Mouse (Mus musculus) olfactory bulb, adult 2 months (tissue): Measurements from ENCODE around the gene Gm43064. TPM values are rescaled to one million over a fixed set of nuclear protein-coding genes. Genes with fewer than 3 reads are reported as not detected.

Experiments
- H3K27ac ChIP-seq: fragments of 200-500 bp; 2 replicates; pipeline ENCODE4 v1.5.1; 2012; ENCODE audit warnings: low read depth, low read length; ENCODE audit not compliant: insufficient read depth
- H3K4me1 ChIP-seq: fragments of 200-500 bp; 2 replicates; pipeline ENCODE4 v1.6.1; 2012; ENCODE audit warnings: low read length; ENCODE audit not compliant: control insufficient read depth, insufficient read depth
- H3K4me3 ChIP-seq: fragments of 200-500 bp; 2 replicates; pipeline ENCODE4 v1.5.1; 2012; ENCODE audit warnings: mild to moderate bottlenecking, low read depth, low read length, moderate library complexity; ENCODE audit not compliant: insufficient read depth
- CTCF ChIP-seq: fragments of 200-500 bp; IDR thresholded peaks from 2 replicates; pipeline ENCODE4 v1.5.1; 2012; ENCODE audit warnings: low read depth, mild to moderate bottlenecking, low read length, moderate library complexity; ENCODE audit not compliant: insufficient read depth
- POLR2A ChIP-seq: fragments of 200-500 bp; IDR thresholded peaks from 2 replicates; pipeline ENCODE4 v1.6.1; 2012; ENCODE audit warnings: mild to moderate bottlenecking, low read depth, low read length, moderate library complexity; ENCODE audit not compliant: insufficient read depth
- WGBS: fragments of 180-500 bp; shearing (Covaris S2); methylation state at CpG from one replicate; pipeline ENCODE4 v1.1.7; 2018; 5-methylcytosine and 5-hydroxymethylcytosine counted together
- polyA plus RNA-seq: library from polyadenylated mRNA; stranded (reverse); fragments of >200 nt; gene quantifications from 2 replicates; pipeline ENCODE4 v1.2.4, GENCODE M21; 2012; ENCODE audit warnings: low replicate concordance; ENCODE audit not compliant: missing spikeins, insufficient read depth, insufficient read length

Gm43064 gene
- polyA plus RNA-seq = not detected in 2 replicates

DNA sequence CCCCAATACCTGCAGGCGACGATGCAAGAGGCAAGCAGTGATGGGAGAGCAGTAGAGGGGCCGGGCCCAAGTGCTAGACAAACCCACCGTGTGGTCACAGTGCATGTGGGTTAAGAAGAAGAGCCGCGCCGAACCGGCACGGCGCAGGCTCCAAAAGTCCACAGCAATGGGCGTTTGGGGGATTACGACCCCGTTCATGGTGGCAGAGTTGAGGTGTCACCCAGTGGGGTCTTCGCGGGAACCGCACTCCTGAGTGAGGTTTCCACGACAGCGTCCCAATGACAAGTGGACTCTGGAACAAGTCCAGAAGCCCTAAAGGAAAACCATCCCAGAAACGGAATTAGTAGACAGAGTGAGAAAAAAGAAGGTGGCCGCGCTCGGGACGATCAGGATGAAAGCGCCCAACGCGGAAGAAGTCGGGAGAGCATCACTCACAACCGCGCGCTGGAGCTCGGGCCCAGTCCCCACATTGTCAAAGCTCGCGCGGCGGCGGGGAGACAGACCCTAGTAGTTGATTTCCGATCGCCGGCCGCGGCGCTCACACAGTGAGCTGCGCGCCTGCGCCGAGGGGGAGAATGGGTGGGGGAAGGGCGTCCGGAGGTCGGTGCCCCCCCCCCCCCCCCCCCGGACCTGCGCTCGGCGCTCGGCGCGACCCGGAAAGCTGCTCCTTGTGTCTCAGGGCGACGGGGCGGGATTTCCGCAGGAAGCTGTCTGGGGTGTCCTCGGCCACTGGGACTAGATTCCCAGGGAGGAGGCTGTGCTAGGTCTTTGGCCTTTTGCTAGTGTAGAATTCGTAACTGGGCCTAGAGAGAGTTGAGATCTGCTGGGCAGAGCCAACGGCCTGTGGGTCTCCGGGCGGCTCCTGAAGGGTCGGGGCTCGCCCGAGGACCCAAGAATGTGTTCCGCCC, at the start of gene Gm43064, which contains the start of the genes Dclre1b and Ap4b1:
Gene Gm43064, plus strand, starts transcription at position 683 of the 908 bp plus-strand sequence.
Gene Dclre1b, minus strand, starts transcription at position 554 of the 908 bp plus-strand sequence.
Gene Ap4b1, plus strand, starts transcription at position 630 of the 908 bp plus-strand sequence.
- WGBS = 1% methylated on average over 66 of the region's 70 CpGs
- peak within 1 kb of the TSS; percentile 85 for H3K4me3 ChIP-seq
- TF ChIP-seq CTCF (no peak), POLR2A (peak; percentile 40; the same call in 1 of the 2 replicates)

DNA sequence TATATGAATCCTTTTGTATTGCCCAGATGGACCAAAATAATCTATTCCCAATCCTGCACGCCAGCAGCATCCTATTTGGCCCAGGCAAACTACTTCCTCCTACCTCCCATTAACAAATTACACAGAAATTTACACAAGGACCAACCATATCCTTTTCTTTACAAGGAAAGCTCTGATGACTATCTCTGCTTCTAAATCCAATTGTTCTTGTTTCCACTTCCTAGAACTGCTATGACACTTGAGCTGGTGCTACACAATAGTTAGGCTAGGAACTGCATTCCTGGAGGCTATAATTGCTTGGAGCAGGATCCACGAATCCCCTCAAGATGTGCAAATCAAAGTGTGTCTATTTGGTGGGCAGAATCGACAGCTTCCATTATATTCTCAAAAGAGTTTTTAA, 42.6 kb upstream of the Gm43064 start:
- TF ChIP-seq POLR2A (no peak), CTCF (no peak)
- H3K4me1 ChIP-seq = peaks cover 3% of the 10 kb centered on the region; the same call in 1 of the 2 replicates
- no peak overlapping the region for H3K27ac ChIP-seq
- WGBS = 40% methylated on average over 3 of the region's 3 CpGs
- H3K4me3 ChIP-seq = no peak overlapping the region

More for the DNA sequence above, at the start of gene Gm43064, which contains the start of the genes Dclre1b and Ap4b1:
- H3K4me1 ChIP-seq = no peaks in the 10 kb centered on the region; the same call in 1 of the 2 replicates
- peak within 1 kb of the TSS; percentile 57 for H3K27ac ChIP-seq

DNA sequence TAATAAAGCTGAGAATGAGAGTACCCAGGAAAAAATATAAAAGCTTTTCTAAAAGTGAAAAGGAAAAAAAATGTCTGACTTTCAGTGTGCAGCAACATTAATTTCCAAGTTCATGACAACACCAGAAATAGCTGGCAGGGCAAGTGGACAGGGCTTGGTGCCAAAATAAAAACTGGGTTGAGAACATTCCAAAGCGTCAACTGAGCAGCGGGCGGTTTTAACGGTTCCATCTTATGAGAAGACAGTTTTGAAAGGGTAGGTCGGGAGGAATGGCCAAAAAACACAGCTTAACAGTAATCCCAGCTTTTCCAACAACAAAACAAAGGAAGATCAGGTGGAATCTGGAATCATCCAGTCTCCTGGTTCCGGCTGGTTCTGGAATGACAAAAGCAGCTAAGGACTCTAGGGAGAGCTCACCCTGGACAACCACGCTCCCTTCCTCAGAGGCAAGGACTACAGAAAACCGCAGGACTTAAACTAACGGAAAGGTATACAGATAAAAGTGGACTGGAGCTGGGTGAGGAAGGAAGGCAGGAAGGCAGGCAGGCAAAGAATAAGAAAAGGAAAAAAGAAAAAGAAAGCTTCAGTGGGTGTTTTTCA, 37.7 kb upstream of the Gm43064 start:
- H3K4me1 ChIP-seq = peaks cover 8% of the 10 kb centered on the region
- 53% methylated on average over 9 of the region's 9 CpGs for WGBS
- no peak overlapping the region for H3K4me3 ChIP-seq
- no peak overlapping the region for H3K27ac ChIP-seq
- no peak for TF ChIP-seq POLR2A
- no peak for TF ChIP-seq CTCF

DNA sequence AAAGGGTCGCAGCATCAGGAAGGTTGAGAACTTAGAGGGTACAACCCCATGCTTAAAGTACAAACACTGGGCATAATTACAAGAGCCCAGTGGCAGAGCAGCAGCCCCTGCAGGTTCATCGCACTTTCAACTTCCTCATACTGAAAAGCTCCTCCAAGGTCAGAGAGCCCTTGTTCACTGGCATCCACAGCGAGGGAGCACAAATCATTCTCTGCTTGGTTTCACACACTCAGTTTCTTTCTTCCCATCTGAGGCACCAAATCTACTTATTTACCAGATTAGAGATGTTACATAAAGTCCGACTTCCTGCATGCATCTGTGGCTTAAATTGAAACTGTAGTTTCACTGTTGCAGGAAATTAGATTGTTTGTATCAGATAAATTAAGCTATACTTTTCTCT, 36.5 kb upstream of the Gm43064 start:
- TF ChIP-seq CTCF = no peak
- no peak for TF ChIP-seq POLR2A

DNA sequence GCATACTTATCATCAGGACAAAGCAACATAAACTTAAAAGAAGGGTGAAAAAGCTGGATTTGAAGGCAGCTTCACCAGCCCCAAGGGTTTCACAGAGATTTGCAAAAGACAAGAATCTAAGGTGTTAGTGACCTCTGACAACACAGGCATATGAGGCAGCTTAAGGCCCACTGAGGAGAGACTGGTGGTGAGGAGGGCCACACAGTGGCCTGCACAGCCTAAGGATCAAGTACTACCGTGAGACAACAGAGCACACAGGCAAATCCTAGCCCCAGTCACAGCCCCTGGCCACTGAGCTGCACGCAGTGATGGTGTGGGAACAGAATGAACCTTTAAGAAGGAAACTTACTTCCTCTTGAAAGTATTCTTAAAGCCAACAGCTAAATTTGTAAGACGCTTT, 35.9 kb upstream of the Gm43064 start:
- no peak overlapping the region for H3K4me3 ChIP-seq
- H3K27ac ChIP-seq = no peak overlapping the region
- peaks cover 15% of the 10 kb centered on the region for H3K4me1 ChIP-seq
- no peak for TF ChIP-seq CTCF
- TF ChIP-seq POLR2A = no peak
- WGBS = 71% methylated on average over 3 of the region's 3 CpGs

More for the DNA sequence above, 36.5 kb upstream of the Gm43064 start:
- WGBS = 36% methylated on average over 4 of the region's 4 CpGs
- no peak overlapping the region for H3K4me3 ChIP-seq
- peaks cover 12% of the 10 kb centered on the region for H3K4me1 ChIP-seq
- H3K27ac ChIP-seq = peak overlapping the region; percentile 40; the same call in 1 of the 2 replicates

DNA sequence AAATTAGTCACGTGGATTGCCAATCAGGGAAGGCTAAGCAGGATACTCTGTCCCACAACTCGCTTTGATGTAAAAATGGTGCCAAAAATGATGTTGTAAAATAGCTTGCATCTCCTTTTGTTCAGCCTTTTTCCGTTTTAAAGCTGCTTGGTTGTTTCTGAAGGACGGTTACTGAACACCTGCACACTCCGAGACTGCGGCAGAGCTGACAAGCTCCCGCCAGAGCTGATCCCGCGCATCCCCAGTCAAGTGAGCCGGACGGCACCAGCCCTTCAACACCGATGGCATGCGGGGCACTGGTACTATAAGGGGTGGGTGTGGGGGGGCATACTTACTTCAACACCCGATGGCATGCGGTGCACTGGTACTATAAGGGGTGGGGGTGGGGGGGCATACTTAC, 35.4 kb upstream of the Gm43064 start:
- peaks cover 15% of the 10 kb centered on the region for H3K4me1 ChIP-seq
- TF ChIP-seq POLR2A = no peak
- no peak overlapping the region; the same call in 1 of the 2 replicates for H3K27ac ChIP-seq
- H3K4me3 ChIP-seq = no peak overlapping the region
- 63% methylated on average over 15 of the region's 15 CpGs for WGBS

DNA sequence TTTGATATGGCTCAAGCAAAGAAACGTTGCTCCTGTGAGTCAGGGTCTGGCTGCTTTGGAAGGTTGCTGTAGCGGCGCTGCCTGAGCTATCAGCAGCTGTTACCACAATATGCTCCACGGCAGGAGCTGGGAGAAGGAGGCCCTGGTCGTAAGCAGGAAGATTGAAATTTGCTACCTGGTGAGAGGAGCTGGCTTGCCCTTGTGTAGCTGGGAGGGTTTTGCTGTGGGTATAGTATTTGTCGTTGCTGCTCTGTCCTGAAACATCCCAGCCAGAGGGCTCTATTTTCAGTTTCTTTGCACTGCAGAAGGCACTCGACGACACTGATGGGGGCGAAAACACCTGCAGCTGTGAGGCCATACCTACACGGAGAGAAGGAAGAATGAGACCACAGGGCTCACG, 31.4 kb upstream of the Gm43064 start:
- H3K4me1 ChIP-seq = peaks cover 19% of the 10 kb centered on the region
- H3K4me3 ChIP-seq = no peak overlapping the region
- no peak for TF ChIP-seq POLR2A
- TF ChIP-seq CTCF = no peak
- WGBS = 82% methylated on average over 11 of the region's 11 CpGs
- H3K27ac ChIP-seq = no peak overlapping the region

DNA sequence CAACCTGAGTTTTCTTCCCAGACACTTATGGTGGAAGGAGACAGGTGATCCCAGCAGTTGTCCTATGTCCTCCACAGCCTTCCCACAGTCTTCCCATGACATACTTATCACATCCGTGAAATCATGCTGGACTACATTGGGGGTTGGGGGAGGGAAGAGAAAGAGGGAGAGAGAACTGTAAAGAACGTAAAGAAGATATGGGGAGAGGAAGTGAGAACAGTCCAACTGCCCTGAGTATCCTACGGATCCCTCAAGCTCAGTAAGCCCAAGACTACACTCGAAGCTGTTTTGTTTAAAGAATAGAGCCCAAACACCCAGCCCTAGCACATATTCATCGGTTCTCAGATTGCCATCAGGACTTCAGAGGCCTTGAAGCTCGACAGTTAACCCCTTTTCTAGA, 30.7 kb upstream of the Gm43064 start:
- Histone ChIP-seq H3K4me1 (peaks cover 17% of the 10 kb centered on the region), H3K27ac (no peak overlapping the region), H3K4me3 (no peak overlapping the region)
- TF ChIP-seq CTCF (no peak), POLR2A (no peak)
- WGBS = 78% methylated on average over 6 of the region's 6 CpGs

DNA sequence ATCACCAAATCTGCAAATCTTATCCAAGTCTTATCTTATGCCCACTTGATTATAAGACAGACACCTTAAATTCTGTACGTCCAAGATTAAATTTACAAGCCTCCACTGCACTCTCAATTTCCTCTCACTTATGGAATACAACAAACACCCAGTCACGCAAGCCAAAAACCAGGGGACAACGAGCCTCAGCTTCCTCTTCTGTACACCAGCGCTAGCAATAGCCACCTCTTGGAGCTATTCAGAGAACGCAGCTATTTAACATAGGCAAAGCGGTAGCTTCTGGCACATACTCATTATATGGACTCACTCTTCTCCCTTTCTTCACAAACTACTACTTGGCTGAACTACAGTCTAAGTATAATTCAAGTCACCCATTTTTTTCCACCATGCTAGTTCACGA, 30.2 kb upstream of the Gm43064 start:
- peaks cover 13% of the 10 kb centered on the region for H3K4me1 ChIP-seq
- WGBS = 41% methylated on average over 7 of the region's 7 CpGs
- no peak overlapping the region for H3K4me3 ChIP-seq
- H3K27ac ChIP-seq = no peak overlapping the region
- TF ChIP-seq POLR2A = no peak
- TF ChIP-seq CTCF = no peak
